Mouse (Mus musculus): Measurements from ENCODE around the gene Rnd1.

DNA sequence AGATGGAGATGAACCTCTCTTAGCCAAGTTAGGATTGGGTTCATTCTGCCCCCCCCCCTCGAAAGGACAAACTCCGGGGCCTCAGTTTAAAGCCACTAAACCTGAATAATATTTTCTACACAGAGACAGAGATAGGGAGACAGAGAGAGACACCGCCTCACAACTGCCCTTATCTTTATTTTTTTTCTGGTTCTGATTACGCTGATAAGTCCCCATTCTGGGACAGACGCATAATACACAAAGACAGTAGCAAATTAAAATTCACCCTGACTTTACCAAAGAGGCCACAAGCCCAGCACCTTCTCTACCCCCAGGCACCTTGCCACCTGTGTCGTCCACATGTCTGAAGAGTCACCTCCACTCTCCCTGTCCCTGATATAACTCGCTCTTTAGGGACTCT, 4.4 kb upstream of the Rnd1 start:
- TF ChIP-seq EP300 (IDR thresholded peaks at IDR 0.05) (no peak), CTCF (IDR thresholded peaks at IDR 0.05) (no peak)

All from lung, postnatal 0 days (tissue).